Mouse (Mus musculus) thymus, postnatal 4 days (tissue): Measurements from ENCODE around the gene Arhgap15.

Experiments used
- DNase-seq: peaks from one replicate; pipeline ENCODE4 v3.0.0; 2021

The Arhgap15 gene

DNA sequence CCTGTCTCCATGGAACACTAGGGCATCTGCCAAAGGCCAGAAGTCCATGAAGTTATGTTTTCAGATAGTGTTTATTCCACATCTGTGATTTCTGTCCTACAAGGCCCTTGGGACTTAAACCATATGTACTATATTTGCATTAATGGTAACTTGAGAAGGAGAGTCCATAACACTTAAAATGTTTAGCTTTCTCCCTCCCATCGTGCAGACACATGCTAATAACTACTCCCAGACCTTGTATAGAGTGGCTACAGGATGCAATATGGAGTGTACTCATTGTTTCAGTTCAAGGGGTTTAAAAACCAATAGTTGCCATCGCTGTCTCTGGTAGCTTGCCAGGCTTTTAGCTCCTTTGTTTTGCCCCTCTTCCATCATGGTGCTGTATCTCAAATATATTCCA, 295.5 kb downstream of the Arhgap15 start:
- no peak for DNase-seq

- DNase-seq: no peak
Observed at GRCm38 (mm10) chr2:44044634-44045033, 296.0 kb downstream of the Arhgap15 start.

DNA sequence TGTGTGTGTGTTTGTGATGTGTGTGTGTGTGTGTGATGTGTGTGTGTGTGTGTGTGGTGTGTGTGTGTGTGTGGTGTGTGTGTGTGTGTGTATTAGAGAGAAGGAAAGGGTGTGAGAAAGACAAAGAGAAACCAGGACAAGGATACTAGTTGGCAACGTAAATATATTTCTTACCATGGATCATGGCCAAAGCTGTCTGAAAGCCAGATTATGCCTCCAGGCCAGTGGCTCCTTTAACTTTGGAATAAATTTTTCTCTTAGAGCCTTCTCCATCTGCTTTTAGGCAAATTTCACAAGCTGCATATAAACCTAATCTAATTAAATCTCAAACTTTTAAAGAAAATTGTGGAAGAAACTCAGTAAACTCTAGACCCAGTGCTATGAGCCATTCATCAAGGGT, 296.6 kb downstream of the Arhgap15 start:
- DNase-seq: no peak

DNA sequence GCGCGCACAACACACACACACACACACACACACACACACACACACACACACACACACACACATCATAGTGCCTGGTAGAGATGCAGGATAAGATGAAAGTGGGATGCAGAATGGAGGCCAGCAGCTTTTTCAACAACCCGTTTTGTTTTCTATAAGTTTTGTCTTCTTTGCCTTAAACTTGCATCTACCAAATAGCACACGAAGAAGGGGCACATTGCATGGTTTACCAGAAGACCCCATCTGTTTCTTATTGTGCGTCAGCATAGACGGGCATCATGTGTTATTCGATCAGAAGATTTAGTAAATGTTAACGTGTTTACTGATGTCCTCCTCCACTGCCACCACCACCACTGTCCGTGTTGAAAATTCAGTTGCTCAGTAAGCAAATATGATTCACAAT, 311.7 kb downstream of the Arhgap15 start:
- no peak for DNase-seq

- no peak for DNase-seq
Observed at GRCm38 (mm10) chr2:44060716-44061115, 312.1 kb downstream of the Arhgap15 start.

DNA sequence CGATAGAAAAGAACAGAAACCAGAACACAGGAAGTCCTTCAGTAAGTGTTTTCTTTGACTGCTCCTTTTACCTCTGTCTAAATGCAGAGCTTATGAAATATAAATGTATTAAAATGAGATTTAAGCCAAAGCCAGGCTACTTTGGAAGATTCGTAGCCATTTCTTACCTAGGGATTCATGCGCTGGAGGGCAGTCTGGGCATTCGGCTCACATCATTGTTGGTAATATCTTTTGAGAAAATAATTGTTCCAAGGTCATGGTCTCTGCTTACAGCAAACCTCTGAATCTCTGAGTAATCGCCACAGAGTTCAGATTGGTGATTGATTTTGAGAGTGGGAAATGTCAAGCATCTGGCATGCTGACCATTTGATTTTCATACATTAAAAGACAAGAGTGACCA, 316.4 kb downstream of the Arhgap15 start:
- no peak for DNase-seq

GRCm38 (mm10) chr2:44068151-44068840, 319.7 kb downstream of the Arhgap15 start:
- DNase-seq: no peak

- DNase-seq: no peak
Observed at GRCm38 (mm10) chr2:44068906-44069305, 320.3 kb downstream of the Arhgap15 start.

GRCm38 (mm10) chr2:44076570-44076969, 327.9 kb downstream of the Arhgap15 start:
- DNase-seq: no peak

DNA sequence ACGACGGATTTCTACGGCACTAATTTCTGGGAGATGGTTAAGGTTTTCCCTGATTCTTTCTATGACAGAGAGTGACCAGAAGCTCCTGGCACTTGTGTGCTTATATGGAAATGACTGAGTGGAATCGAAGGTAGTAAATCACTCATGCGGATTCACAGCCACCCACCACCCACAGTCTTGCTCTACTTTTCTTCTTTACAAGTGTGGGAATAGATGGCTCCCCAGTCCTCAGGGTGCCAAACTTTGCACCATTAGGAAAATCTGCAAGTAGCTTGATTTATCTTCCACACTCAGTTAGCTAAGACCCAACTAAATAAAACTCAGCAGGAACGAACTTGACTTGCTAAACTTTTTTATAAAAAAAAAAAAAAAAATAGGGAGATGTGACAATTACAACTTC, 331.9 kb downstream of the Arhgap15 start:
- DNase-seq: no peak

- no peak for DNase-seq
Observed at GRCm38 (mm10) chr2:44081241-44081640, 332.6 kb downstream of the Arhgap15 start.

DNA sequence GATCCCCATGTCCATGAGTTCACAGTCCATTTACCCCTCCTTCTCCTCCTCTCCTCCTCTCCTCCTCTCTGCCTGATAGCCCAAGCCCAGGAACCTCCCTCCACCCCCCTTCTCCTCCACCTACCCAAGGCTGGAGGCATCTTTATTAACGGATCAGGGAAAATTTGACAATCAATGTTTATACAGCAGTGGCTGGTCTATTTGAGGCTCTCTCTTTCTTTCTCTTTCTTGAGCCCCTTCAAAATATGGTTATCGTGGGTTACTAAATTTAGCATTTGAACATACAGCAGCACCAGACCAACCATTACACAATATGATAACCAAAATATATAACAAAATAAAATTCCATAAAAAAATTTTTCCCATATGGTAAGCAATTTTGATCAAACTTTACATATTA, 335.8 kb downstream of the Arhgap15 start:
- no peak for DNase-seq

DNA sequence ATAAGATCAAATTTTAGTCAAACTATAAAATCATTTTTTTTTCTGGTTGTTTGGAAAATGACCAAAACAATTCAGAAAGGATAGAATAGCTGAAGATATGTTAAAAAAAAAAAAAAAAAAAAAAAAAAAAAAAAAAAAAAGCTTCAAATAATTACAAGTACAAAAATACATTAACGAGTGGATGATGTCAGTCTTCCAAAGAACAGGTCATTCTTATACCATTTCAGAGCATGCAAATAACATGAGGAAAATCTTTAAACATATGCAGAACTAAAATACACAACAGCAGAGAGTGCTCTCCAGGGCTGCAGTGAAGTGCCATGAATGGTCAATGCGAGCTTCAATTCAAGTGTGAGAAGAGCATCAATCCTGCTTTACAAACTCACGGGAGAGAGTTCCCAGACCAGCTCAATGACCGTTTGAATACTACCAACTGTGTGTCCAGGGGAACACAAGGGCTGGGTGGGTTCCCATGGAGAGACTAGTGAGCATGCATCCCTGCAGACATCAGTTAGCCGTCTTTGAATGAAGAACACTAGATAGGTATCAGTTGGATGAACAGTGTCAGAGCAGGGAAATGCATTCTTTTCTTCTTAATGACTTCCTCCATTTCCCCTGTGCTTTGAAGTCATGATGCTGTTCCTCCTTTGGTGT, 337.9 kb downstream of the Arhgap15 start:
- DNase-seq: no peak

- no peak for DNase-seq
Observed at GRCm38 (mm10) chr2:44098552-44098951, 349.9 kb downstream of the Arhgap15 start.

GRCm38 (mm10) chr2:44102351-44102750, 353.7 kb downstream of the Arhgap15 start:
- no peak for DNase-seq

DNA sequence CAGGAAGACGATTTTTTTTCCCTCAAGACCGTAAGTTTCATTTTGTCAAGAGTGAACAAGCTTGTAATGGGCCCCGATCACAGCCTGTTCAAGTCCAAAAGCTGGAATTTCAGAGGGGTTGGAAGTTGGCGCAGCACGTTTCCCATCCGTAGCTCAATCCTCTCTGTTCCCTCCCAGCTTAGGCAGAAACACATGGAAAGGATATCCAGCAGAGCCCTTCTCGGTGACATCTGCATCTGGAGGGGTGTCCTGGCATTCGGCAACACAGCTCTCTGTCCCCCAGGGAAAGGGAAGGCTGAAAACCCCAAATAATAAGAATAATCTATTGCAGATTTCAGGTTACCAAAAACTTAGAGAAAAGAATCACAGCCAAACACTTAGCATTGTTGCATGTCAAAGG, 354.7 kb downstream of the Arhgap15 start:
- DNase-seq: no peak

DNA sequence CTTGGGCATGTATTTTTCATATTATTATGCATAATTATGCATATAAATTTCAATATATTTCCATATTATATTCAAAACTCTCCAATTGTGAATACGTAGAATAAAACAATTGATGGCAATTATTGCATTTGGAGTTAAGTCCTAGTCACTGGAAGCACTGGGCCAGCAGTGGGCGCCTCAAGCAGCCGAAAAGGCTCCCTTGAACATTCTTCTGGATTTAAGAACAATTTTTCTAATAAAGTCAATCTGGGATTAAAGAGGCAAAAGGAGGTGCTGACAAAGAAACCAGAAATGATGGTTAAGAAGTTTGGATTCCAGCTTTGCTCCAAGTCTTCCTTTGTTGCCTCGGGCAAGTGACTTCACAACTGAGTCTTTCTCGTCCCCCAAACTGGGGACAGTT, 355.1 kb downstream of the Arhgap15 start:
- no peak for DNase-seq

DNA sequence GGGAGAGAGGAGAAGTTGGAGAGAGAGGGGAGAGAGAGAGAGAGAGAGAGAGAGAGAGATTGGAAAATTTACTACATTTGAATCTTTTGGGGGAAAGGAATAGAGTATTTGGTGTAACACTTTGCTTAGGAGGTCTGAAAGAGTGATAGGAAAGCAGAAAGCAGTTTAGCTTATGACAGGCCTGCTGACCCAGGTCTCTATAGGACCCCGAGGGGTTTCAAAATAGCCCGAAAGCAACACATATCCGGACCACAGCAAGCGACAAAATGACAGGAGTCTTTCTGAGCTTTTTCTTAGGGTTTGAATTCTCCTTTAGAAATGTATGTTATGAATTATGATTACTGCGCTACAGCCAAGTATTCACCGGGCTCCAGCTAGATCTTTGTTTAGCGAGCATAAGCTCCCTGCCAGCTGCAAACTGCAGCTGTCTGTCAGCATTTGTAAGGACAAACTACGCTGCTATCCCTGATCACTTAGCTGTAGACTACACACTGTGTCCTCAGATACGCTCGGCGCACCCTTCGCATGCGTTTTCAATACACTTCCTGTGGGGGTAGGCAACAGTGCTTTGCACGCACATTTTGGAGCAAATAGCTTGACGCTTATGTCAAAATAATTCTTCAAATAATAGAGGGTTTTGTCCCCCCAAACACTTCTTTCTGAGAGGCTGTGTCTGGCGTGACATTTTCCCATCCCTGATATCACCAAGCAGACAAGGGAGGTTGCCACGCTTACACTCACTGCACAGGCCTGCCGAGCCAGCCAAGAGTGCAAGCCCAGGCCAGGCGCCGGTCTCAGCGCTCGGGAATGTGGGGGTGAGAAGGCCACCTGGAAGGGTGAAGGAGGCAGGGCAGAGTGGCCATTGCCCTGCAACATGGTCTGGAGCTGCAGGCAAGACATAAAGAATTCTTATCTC, 355.9 kb downstream of the Arhgap15 start:
- DNase-seq: no peak

DNA sequence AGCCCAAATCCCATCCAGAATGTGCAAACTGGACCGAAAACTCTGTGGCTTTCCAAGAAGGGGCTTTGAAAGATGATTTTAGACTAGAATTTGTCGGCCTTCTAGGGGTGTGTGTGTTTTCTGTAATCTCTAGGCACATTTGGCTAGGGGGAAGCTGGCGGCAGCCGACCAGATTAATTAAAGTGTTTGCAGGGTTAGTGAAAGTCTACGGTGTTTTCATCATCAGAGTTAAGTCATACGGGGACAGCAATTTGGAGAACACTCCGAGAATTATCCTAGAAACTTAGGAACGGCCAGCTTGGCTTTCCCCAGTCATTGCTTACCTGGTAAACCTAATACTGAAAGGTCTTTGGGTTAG, 356.6 kb downstream of the Arhgap15 start:
- DNase-seq: no peak

DNA sequence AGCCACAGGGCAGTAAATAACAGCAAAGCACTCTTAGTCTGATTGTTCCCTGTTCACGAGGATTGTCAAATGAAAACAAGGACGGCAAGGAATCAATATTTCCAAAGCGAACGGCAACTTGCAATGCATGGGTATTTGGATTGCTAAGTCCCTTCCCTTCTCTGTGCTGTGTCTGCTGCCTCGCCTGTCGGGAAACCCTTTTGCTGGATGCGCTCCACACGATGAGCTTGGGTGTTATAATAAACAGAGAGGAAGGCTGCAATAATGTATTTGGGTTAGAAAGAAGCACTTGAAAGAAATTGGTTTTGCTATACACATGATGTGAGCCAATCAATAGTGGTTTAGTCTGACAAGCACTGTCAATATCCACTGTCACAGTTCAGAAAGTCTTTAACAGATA, 357.7 kb downstream of the Arhgap15 start:
- no peak for DNase-seq

DNA sequence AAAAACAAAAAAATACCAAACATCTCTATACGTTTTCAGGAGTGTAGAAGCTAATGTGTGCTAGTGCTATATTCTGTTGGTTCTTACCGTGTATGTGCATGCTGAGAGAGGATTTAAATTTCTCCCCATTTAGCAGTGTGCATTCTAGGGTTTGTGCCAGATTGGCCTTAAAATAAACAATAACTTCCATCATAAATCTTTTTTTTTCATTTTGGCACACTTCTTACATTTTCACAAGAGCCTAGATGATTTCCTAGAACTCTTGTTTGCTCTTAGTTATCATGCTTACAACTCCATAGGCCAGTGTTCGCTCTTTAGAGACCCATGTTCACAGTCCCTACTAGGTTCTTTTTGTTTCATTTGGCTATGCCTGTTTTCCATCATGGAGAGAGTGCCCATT, 362.7 kb downstream of the Arhgap15 start:
- DNase-seq: no peak

DNA sequence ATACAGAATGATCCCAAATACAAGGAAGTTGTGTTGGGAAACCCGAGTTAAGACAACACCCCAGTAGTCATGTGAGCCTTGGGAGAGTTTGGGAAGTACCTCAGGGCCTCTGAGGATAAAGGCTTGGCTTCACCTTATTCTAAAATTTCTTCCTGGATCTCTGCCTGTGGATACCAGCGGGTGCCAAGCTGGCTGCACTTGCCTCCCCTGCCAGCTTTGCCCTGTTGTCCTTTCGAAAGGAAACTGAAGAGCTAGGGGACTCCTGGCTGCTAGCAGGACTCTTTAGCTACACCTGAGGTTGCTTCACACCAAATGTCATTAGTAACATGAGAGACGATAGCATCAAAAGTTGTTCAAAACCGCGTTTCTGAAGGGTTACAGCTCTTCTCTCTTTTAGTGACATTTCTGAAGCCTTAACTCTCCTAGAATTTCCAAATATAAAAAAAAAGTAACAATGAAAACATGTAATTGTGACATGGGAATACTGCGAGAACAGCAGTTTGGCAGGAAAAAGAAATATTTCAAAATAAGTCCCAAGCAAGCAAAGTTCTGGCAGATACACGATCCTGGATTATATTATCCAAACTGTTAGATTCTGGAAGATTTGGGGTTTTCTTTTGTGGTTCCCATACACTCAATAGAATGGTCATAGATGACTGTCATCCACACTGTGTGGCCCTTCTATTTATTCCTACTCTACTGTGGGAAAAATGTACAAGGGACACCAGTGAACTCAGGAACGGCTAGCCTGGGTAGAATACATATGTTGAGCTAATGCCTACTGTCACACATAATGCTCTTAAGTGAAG, 364.6 kb downstream of the Arhgap15 start:
- no peak for DNase-seq

GRCm38 (mm10) chr2:44114296-44114695, 365.7 kb downstream of the Arhgap15 start:
- DNase-seq: no peak
